Mouse (Mus musculus) heart, embryonic 13.5 days (tissue): ENCODE measurements around the gene Usp37. TPM values are rescaled to one million over a fixed set of nuclear protein-coding genes. Genes with fewer than 3 reads are reported as not detected.

ENCODE experiments used
- ATAC-seq: fragments of 200-750 bp; cut with Nextera tagmentation; 2 replicates; pipeline ENCODE4 v1.8.0; 2017; ENCODE audit warnings: moderate TSS enrichment; ENCODE audit not compliant: insufficient number of reproducible peaks, low FRiP score, low TSS enrichment; ENCODE audit errors: extremely low read depth
- H3K27ac ChIP-seq: fragments of 300-500 bp; sonication (generic); replicated peaks from 2 replicates; pipeline ENCODE4 v1.5.1; 2015; ENCODE audit warnings: moderate library complexity, mild to moderate bottlenecking, inconsistent platforms
- H3K27me3 ChIP-seq: fragments of 300-500 bp; sonication (generic); replicated peaks from 2 replicates; pipeline ENCODE4 v1.6.1; 2015; ENCODE audit warnings: mild to moderate bottlenecking, inconsistent platforms
- H3K36me3 ChIP-seq: fragments of 300-500 bp; sonication (generic); 2 replicates; pipeline ENCODE4 v1.6.1; 2015; ENCODE audit warnings: mild to moderate bottlenecking, inconsistent platforms
- H3K4me1 ChIP-seq: fragments of 300-500 bp; sonication (generic); 2 replicates; pipeline ENCODE4 v1.6.1; 2015; ENCODE audit warnings: inconsistent platforms
- H3K4me2 ChIP-seq: fragments of 300-500 bp; sonication (generic); 2 replicates; pipeline ENCODE4 v1.6.1; 2015; ENCODE audit warnings: inconsistent platforms, mild to moderate bottlenecking, moderate library complexity
- H3K4me3 ChIP-seq: fragments of 300-500 bp; sonication (generic); 2 replicates; pipeline ENCODE4 v1.5.1; 2015; ENCODE audit warnings: moderate library complexity, mild to moderate bottlenecking, inconsistent platforms
- H3K9ac ChIP-seq: fragments of 300-500 bp; sonication (generic); 2 replicates; pipeline ENCODE4 v1.6.1; 2015; ENCODE audit warnings: inconsistent platforms, mild to moderate bottlenecking, moderate library complexity
- H3K9me3 ChIP-seq: fragments of 300-500 bp; sonication (generic); 2 replicates; pipeline ENCODE4 v1.6.1; 2016; ENCODE audit warnings: inconsistent platforms
- WGBS: fragments of 180-500 bp; shearing (Covaris S2); methylation state at CpG from one replicate; pipeline ENCODE4 v1.1.7; 2015; ENCODE audit warnings: mixed read lengths; 5-methylcytosine and 5-hydroxymethylcytosine counted together
- polyA plus RNA-seq: library from polyadenylated mRNA; unstranded; fragments of >200 nt; fragmentation: Nextera tagmentation; extraction: Ambion mirVana; gene quantifications from 2 replicates; pipeline ENCODE4 v1.2.1, GENCODE M21; 2015

Usp37 gene
- polyA plus RNA-seq, 1 experiment from 2014 or later, result 19.1 TPM

DNA sequence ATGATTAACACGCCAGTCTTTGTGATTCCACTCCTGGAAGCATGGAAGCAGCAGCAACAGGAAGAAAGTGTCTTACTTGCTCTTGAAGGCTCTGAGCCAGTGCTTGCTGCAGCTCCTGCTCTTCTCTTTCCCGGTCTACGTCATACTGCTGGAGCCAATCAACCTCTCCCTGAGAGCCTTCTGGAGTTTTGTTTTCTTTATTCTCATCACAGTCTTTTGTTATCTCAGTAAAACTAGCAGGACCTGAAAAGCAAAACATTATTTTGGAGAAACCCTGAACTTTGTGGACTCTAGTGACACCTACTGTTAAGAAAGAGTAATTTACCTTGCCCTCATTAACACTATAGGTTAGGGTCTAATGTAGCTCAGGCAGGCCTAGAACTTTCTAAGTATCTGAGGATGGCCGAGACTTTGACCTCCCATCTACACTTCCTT is 91.5 kb downstream of the Usp37 start:
- no peak overlapping the region; the same call in 1 of the 2 replicates for H3K9ac ChIP-seq
- H3K4me3 ChIP-seq, result no peak overlapping the region
- H3K27ac ChIP-seq, result no peak overlapping the region
- H3K9me3 ChIP-seq, result no peaks in the 10 kb centered on the region
- H3K4me2 ChIP-seq, result no peak overlapping the region
- WGBS, result 45% methylated on average over 4 of the region's 4 CpGs
- no peak for ATAC-seq
- no peaks in the 10 kb centered on the region for H3K27me3 ChIP-seq
- H3K36me3 ChIP-seq, result peaks cover 94% of the 10 kb centered on the region
- H3K4me1 ChIP-seq, result no peaks in the 10 kb centered on the region

DNA sequence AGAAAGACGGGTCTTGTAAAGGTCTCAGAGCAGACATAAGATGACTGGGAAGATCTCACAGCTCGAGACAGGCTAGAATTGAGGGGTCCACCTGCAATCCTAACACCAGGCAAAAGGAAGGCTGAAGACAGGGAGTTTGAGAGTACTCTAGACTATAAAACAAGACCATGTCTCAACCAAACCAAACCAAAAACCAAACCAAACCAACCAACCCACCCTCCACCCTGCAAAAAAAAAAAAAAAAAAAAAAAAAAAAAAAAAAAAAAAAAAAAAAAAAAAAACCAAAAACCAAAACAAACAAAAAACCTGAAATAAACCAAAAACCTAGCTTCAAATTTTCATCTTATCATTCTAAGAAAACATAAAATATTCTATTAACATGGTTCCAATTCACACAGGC is 99.5 kb downstream of the Usp37 start:
- Histone ChIP-seq H3K4me2 (no peak overlapping the region), H3K4me1 (no peaks in the 10 kb centered on the region), H3K9me3 (no peaks in the 10 kb centered on the region), H3K36me3 (peaks cover 78% of the 10 kb centered on the region), H3K27me3 (no peaks in the 10 kb centered on the region), H3K9ac (no peak overlapping the region), H3K4me3 (no peak overlapping the region), H3K27ac (no peak overlapping the region)
- 88% methylated on average over 2 of the region's 2 CpGs for WGBS
- ATAC-seq, result no peak

DNA sequence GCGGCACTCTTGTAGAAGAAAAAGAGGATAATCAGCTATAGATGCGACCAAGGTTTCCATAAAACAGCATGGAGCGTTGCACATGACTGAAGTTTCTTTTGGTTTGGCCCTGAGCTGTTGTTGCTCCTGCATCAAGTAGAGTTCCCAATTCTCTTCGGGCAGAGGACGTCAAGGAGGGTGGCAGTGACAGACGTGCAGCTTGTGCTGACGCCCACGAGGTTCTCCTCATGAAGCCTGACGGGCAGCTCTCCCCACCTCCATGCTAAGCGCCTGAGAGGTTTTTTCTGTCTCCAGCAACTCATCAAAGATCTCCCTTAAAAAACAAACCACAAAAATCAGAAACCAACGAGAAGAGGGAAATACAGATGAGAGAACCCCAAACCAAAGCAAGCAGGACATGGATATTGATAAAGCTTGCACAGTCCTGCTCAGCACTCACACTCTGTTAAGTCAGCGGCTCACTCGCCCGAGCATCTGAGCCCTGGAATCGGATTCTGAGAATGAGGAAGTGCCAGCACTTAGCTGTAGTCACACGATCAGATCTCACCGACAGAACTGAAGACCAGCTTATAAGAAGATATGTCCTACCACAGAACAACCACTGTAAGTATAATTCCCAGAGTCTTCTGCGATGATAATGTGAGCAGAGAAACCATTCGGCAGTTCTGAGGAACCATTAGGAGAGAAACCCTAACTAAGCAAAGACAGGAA is 104.8 kb downstream of the Usp37 start:
- Histone ChIP-seq H3K4me1 (peaks cover 13% of the 10 kb centered on the region), H3K27ac (no peak overlapping the region), H3K9ac (no peak overlapping the region), H3K27me3 (no peaks in the 10 kb centered on the region), H3K4me3 (no peak overlapping the region), H3K4me2 (no peak overlapping the region), H3K36me3 (peaks cover 87% of the 10 kb centered on the region), H3K9me3 (no peaks in the 10 kb centered on the region)
- no peak for ATAC-seq
- WGBS, result 84% methylated on average over 19 of the region's 19 CpGs

DNA sequence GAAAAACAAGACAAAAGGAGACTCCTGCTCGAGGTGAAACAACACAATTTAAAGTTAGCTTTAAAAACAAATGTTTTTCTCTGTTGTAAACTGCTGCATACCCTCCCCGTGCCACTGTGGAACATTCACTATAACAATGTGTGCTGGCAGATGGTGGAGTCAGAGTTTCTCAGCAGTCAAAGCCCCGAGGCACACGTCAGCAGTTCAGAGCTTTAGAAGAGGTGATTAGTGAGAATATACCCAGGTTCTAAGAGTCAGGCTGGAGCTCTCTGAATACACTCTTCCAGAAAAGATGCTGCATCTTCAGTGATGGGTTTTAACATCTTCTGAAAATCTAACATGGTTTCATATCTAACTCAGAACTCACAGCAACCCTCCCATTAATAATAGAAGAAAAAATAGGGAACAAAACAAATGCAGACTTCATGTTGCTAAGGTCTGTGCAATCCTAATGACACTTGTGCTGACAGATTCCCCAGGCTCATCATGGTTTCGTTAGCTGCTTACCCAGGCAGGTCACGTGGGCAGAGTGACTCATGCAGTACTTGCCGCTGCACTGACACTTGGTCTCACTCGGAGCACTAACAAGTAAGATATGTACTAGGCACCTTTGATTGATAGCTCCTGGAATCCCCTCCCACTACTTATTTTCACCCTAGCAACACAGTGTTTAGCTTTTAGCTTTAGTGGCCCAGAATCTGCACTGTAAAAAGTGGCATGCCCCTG is 106.2 kb downstream of the Usp37 start:
- no peaks in the 10 kb centered on the region for H3K27me3 ChIP-seq
- H3K27ac ChIP-seq, result peak overlapping the region; percentile 55
- H3K9me3 ChIP-seq, result no peaks in the 10 kb centered on the region
- peaks cover 85% of the 10 kb centered on the region for H3K36me3 ChIP-seq
- H3K4me3 ChIP-seq, result no peak overlapping the region
- no peak overlapping the region for H3K4me2 ChIP-seq
- WGBS, result 46% methylated on average over 8 of the region's 8 CpGs
- ATAC-seq, result no peak; the same call in 1 of the 2 replicates
- H3K9ac ChIP-seq, result no peak overlapping the region
- H3K4me1 ChIP-seq, result peaks cover 18% of the 10 kb centered on the region

DNA sequence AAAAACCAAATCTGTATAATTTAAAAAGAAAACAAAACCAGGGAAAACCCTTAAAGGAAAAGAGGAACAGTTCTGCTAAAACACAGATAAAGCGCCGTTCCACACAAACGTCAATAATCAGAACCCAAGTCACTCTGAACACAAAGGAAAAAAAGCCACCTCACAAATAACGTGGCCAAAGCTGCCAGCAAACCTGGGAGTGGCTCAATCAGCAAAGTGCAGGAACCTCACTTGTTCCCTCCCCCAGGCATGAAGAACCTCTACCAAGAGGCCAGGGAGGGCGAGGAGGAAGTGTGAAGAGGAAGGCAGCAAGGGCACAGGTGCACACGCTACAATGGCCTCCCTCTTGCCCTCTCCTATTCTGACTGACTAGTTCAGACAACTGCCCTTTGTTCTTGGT is 108.5 kb downstream of the Usp37 start:
- no peak overlapping the region for H3K4me3 ChIP-seq
- no peak overlapping the region for H3K9ac ChIP-seq
- H3K9me3 ChIP-seq, result no peaks in the 10 kb centered on the region
- H3K4me1 ChIP-seq, result peaks cover 18% of the 10 kb centered on the region
- peaks cover 67% of the 10 kb centered on the region for H3K36me3 ChIP-seq
- ATAC-seq, result no peak
- H3K27me3 ChIP-seq, result no peaks in the 10 kb centered on the region
- no peak overlapping the region for H3K27ac ChIP-seq
- WGBS, result 75% methylated on average over 6 of the region's 6 CpGs
- no peak overlapping the region for H3K4me2 ChIP-seq

DNA sequence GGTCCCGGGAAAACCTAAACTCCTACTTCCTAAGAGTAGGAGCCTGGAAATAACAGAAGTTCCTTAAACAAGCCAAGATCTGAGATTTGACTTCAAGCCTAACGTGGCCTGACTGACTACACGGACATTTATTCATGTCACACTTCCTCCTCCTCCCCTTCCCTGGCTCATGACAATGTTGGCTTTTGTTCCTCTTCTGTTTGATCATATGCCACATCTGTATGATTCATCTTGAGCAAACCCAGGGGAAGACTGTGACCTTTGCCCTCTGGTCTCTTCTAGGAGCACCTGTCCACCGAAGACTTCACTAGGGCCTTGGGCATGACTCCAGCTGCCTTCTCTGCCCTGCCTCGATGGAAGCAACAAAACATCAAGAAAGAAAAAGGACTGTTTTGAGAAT is 109.5 kb downstream of the Usp37 start:
- no peak for ATAC-seq
- Histone ChIP-seq H3K9ac (no peak overlapping the region), H3K4me2 (no peak overlapping the region), H3K27ac (no peak overlapping the region), H3K36me3 (peaks cover 58% of the 10 kb centered on the region), H3K27me3 (no peaks in the 10 kb centered on the region), H3K9me3 (no peaks in the 10 kb centered on the region), H3K4me1 (peaks cover 18% of the 10 kb centered on the region), H3K4me3 (no peak overlapping the region)
- 70% methylated on average over 5 of the region's 5 CpGs for WGBS

DNA sequence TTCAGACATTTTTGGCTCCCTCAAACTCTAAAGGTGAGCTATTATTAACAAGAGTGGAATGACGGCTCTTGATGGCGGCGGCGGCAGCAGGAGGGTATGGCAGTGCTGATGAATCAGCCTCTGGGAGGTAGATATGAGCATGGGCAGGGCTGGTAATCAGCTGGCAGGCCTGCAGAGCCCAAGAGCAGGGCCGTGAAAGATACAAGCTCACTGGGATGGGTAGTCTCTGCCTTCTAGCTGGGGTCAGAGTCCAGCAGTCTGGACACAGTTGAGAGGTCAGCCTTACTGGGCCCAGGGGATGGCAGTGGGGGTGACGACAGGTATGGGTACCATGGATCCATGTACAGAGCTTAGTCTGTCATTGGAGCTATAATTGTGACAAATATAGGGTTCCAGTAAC is 110.9 kb downstream of the Usp37 start:
- no peaks in the 10 kb centered on the region for H3K27me3 ChIP-seq
- WGBS, result 49% methylated on average over 6 of the region's 6 CpGs
- no peak overlapping the region for H3K9ac ChIP-seq
- no peak overlapping the region for H3K4me2 ChIP-seq
- no peak overlapping the region for H3K27ac ChIP-seq
- no peaks in the 10 kb centered on the region for H3K9me3 ChIP-seq
- H3K36me3 ChIP-seq, result peaks cover 45% of the 10 kb centered on the region
- H3K4me3 ChIP-seq, result no peak overlapping the region
- no peak for ATAC-seq
- H3K4me1 ChIP-seq, result peaks cover 15% of the 10 kb centered on the region

DNA sequence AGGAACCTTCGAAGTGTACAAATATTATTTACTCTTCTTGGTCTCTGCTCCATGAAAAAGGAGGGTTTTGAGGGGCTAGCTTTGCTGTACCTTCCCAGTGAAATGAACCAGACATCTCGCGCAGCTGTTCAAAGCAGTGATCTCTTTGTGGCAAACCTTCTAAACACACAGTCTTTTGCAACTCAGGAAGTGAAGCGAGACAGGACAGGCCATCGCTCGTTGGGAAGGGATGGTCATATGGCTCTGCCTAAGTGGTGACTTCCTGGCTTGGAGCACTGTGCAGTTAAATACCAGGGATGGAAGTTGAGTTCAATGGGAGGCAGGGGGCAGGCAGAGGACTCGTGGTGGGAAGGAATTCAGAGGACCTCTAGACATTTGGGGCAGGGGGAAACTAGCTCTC is 118.2 kb downstream of the Usp37 start:
- H3K9ac ChIP-seq, result no peak overlapping the region
- no peak for ATAC-seq

DNA sequence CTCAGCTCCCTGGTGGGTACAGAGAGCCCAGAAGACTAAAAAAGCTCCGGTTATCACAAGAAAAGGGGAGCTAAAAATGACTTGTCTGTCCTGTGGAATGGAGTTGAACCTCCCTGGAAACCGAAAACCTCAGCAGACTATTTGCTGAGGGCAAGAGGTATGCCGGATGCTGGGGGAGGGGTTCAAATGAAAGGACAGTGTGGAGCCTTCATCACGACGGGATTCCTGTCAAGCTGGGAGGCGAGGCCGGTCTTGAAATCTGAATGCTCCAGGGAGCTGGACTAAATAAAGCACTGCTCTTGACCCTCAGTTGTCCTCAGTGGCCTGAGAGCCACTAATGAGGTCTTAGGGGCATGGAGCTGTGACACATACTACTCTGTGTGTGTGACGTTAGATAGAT is 120.9 kb downstream of the Usp37 start:
- H3K4me3 ChIP-seq, result no peak overlapping the region
- peak overlapping the region; percentile 1; the same call in 1 of the 2 replicates for H3K9ac ChIP-seq
- no peaks in the 10 kb centered on the region for H3K36me3 ChIP-seq
- no peak for ATAC-seq
- 0 out of 2 replicates have a peak overlapping the region, but pooled peaks have one; percentile 22 for H3K4me2 ChIP-seq
- peaks cover 26% of the 10 kb centered on the region for H3K4me1 ChIP-seq
- 0 out of 2 replicates have a peak overlapping the region, but pooled peaks have one; percentile 6 for H3K27ac ChIP-seq
- no peaks in the 10 kb centered on the region for H3K27me3 ChIP-seq
- no peaks in the 10 kb centered on the region for H3K9me3 ChIP-seq
- WGBS, result 25% methylated on average over 8 of the region's 8 CpGs

More for the DNA sequence above, 118.2 kb downstream of the Usp37 start:
- 61% methylated on average over 7 of the region's 7 CpGs for WGBS
- H3K4me2 ChIP-seq, result no peak overlapping the region
- H3K36me3 ChIP-seq, result no peaks in the 10 kb centered on the region
- no peaks in the 10 kb centered on the region for H3K9me3 ChIP-seq
- H3K27ac ChIP-seq, result no peak overlapping the region
- no peak overlapping the region for H3K4me3 ChIP-seq
- no peaks in the 10 kb centered on the region for H3K27me3 ChIP-seq
- peaks cover 13% of the 10 kb centered on the region for H3K4me1 ChIP-seq

DNA sequence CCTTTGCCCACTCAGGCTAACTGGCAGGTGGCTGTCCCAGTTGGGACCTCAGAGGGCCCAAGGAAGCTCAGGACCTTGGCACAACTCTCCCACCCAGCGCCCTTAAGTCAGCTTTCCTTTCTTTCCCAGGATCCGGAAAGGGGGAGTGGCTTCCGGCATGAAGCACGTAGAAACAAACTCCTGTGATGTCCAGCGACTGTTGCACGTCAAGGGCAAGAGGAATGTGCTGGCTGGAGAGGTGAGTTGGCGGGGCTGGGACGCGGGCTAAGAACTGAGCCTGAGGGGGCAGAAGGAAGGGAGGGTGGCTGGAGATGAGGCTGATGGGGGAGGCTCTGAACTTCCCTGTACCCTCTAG is 124.7 kb downstream of the Usp37 start:
- Histone ChIP-seq H3K36me3 (no peaks in the 10 kb centered on the region), H3K4me1 (peaks cover 22% of the 10 kb centered on the region), H3K9me3 (no peaks in the 10 kb centered on the region), H3K4me3 (no peak overlapping the region), H3K27me3 (no peaks in the 10 kb centered on the region), H3K4me2 (no peak overlapping the region), H3K9ac (no peak overlapping the region), H3K27ac (no peak overlapping the region)
- WGBS, result 51% methylated on average over 9 of the region's 9 CpGs
- no peak for ATAC-seq

DNA sequence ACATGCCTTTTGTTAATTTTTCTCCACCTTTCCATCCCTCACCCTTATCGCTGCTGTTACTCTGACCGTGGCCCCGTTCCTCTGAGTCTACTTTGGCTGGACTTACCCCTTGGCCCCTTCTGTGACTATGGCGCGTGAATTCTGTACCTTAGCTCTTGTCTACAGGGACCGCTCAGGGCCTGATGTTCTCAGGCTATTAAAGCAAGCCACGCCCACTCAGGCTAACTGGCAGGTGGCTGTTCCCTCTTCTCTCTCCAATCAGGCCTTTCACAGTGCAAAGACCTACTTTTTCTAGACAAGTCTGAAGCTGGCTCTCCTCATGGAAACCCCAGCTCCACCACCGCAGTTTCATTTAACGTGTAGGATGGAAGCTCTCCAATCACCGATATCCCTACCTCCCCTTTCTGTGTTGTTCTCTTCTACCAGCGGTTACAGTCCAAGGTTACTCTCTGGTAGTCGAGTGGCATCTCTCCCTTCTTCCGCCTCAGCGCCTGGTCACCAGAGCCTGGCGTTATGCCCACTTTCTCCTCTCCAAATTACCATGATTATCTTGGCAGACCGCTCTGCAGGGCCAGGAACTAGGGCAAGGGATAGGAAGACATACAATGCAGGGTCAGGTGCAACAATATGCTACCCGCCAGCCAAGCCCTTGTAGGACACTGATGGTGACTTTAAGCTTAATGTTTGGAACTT is 125.2 kb downstream of the Usp37 start:
- no peak for ATAC-seq

More for the DNA sequence above, 125.2 kb downstream of the Usp37 start:
- no peak overlapping the region for H3K9ac ChIP-seq
- no peak overlapping the region for H3K4me2 ChIP-seq
- H3K9me3 ChIP-seq, result no peaks in the 10 kb centered on the region
- 70% methylated on average over 17 of the region's 17 CpGs for WGBS
- no peaks in the 10 kb centered on the region for H3K27me3 ChIP-seq
- no peak overlapping the region for H3K4me3 ChIP-seq
- H3K36me3 ChIP-seq, result no peaks in the 10 kb centered on the region
- peaks cover 22% of the 10 kb centered on the region for H3K4me1 ChIP-seq
- no peak overlapping the region for H3K27ac ChIP-seq
